Mouse (Mus musculus) ZHBTc4 (cell line): Measurements from ENCODE around the gene Psmd11.
"Not testable (repeated sequence)": the region's sequence is repeated elsewhere in the genome, so short reads cannot be mapped to it uniquely, and the experiment has no call there.

Experiments
- DNase-seq: peaks from one replicate; pipeline ENCODE4 v3.0.0-alpha.2; 2011; ENCODE audit warnings: low read depth, low spot score

Psmd11 gene

DNA sequence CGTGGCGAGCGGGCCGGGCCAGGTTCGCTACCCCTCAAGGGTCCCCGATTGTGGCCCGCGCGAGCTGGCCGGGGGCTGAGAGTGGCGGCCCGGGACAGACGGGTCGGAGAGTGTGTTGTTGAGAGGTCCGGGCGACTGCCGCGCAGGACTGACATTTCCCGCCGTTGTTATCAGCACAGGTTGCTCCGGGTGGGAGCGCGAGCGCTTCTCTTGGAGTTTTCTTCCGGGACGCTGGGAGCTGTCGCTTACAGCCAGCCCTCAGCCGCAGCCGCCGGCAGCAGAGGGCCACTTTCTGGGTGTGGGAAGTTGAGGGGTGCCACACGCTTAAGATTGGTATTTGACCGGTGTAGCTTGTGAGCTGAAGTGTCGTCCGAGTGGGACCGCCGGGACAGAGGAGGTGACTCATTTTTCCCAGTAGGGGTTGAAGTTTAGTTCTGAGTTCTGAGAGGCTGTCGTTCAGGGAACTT is 627 bp downstream of the Psmd11 start:
- peak; percentile 65 for DNase-seq

DNA sequence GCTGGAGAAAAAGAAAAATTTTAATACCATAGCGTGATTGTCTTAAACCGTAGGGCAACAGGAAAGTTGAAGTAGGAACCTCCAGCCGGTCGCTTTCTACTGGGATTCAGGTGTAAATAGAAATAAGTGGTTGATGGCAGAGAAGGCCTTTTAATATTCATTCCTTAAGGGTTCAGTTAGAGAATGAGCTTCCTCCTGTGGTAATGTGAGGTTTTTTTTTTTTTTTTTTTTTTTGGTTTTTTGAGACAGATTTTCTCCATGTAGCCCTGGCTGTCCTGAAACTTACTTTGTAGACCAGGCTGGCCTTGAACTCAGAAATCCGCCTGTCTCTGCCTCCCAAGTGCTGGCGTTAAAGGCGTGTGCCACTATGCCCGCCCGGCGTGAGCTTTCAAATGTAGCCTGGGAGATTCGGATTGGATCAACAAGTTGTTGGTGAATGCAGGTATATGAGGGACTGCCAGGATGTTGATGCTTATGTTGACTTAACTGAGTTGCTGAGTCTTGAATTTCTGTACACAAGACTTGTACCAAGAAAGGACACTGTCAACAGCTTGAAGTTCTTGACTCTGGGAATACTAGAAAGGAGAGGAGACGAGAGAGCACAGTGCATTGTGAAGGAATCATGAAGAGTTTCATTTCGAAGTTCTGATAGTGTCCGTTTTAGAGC is 1.2 kb downstream of the Psmd11 start:
- DNase-seq = peak; percentile 44

DNA sequence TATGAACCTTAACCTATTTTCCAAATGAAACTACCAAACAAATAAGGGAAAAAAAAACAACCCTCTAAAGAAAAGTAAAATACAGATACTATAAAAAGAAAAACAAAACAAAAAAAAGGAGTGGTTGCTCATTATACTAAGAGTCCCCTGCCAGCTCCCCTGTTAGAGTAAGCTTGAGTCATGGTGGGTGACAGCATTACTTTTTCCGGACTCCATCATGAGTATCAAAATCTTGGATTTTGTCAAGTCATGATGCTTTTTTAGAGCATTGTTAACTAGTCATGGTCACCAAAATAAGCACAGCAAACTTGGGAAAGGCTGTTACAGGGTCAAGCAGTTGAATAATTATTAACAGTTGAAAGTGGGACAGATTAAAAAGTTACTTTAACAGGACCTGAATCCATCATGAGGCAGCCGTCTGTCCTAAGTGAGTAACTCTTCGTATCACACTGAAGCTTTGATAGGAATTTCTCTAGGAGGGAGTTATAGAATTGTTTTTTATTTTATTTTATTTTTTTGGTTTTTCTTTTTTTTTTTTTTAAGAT is 2.0 kb downstream of the Psmd11 start:
- DNase-seq = no peak

DNA sequence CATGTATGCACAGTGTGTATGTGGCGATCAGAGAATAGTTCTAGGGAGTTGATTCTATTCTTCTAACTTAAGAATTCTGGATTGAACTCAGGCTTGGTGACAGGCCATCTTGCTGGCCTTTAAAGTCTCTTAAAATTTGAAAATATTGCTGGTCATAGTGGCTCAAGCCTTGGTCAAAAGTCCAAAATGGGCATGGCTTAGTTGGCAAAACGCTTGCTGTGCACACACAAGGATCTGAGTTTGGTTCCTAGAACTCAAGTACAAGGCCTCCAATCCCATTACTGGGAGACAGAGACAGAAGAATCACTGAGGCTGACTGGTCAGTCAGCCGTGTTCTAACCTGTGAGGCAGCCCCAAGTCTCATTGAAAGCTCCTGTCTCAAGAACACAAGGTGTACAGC is 18.5 kb downstream of the Psmd11 start:
- DNase-seq = no peak

DNA sequence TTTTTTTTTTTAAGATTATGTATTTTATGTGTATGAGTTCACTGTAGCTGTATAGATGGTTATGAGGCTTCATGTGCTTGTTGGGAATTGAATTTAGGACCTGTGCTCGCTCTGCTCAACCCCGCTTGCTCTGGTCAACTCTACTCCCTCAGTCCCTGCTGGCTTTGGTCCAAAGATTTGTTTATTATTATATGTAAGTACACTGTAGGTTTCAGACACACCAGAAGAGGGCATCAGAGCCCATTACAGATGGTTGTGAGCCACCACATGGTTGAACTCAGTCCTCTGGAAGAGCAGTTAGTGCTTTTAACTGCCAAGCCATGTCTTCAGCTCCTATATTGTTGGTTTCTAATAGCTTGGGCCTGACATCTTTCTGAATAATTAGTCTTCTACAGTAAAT is 21.4 kb downstream of the Psmd11 start:
- no peak for DNase-seq

DNA sequence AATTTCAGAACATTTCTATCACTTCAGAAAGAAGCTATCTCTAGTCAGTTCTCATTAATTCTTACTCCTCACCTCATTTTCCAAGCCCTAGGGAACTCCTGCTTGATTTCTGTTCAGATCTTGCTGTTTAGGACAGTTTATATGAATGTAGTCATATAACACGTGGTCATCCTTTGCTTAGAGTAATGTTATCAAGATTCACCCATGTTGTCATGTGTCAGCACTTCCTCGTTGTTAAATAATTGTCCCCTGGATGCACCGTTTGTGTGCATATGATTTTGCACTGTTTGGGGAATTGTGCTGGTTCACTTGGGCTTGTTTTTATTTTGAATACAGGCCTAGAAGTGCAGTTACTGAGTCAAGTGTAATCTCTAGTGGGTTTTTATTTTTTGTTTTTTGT is 23.8 kb downstream of the Psmd11 start:
- DNase-seq = no peak

DNA sequence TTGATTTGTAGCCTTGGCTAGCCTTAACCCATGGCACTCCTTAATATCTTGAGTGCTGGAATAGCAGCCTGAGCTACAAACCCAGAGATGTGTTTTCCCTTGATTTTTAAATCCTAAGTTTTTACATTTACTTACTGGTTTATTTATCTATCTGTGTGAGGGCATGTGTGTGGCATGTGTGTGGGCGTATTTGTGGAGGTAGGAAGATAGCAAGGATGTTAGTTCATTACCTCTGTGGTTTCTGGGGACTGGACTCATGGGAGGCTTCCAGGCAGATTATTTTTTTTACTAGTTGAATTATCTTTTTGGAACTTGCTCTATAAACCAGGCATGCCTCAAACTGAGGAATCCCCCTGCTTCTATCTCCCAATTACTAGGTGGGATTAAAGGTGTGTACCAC is 24.8 kb downstream of the Psmd11 start:
- no peak for DNase-seq

DNA sequence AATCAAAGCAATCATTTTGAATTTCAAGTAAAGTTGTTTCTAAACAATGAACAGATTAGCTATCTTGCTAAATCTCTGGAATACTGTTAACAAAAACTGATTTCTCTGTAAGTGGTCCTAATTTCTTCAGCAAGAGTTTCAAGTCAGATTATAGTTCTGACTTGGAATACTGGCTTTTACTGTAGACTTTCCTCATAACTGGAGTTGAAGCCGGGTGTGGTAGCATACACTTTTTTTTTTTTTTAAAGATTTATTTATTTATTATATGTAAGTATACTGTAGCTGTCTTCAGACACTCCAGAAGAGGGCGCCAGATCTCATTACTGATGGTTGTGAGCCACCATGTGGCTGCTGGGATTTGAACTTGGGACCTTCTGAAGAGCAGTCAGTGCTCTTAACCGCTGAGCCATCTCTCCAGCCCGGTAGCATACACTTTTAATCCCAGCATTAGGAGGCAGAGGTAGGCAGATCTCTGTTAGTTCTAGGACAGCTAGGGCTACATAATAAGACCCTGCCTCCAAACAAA is 35.3 kb downstream of the Psmd11 start:
- DNase-seq = not testable (repeated sequence)

DNA sequence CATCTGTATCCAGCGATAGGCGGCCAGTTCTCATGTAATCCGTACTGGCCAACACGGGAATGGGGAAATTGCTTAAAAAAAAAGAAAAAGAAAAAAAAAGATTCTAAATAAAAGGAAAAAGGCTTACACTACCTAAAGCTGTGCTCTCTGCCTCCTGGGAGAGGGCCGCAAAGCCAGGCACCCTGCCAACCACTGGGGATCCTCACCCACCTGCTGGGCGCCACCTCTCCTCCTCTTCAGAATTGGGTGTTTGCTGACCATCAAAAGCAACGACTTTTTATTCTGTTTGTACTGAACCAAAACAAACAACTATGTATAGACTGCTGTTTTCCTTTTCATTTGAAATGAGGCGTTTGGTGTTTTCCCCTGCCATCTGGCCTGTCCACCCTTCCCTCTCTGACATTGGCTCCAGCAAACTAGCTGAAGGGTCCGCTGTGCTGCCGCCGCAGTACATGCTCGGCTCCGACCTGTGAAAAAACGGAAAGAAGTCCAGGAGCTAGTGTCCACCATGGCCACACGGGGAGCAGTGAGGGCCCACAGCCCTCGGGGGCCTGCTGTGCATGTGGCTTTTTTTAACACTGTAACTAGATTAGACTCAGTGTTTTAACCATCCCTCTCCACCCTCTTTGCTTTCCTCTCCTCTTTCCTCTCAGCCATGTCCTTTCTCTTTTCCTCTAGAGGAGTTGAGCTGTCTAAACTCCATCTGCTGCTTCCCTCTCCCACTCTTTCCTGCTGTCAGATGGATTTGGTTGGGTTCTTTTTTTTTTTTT is 43.6 kb downstream of the Psmd11 start:
- no peak for DNase-seq

DNA sequence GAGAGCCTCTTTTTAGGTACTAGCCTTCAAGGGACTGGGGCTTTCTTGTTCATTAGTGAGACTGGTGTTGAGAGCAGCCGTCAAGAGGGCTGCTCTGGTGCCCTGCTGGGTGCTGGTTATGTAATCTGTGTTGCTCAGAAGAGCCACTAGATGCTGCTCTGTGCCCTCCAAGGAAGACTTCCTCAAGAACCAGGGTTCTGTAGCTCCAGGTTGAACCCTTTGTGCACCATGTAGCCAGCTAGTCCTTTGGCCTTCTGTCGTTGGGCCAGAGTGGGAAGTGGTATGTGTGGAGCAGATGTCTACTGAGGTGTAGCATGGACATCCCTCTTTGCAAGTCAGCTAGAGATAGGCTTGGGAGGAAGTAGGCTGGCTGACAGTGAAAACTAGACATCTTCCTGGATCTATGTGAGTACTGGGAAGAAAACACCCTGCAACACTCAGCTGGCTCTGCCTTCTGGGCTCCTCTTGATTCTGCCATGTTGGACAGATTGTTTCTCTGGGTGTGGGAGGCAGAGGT is 45.8 kb downstream of the Psmd11 start:
- no peak for DNase-seq

DNA sequence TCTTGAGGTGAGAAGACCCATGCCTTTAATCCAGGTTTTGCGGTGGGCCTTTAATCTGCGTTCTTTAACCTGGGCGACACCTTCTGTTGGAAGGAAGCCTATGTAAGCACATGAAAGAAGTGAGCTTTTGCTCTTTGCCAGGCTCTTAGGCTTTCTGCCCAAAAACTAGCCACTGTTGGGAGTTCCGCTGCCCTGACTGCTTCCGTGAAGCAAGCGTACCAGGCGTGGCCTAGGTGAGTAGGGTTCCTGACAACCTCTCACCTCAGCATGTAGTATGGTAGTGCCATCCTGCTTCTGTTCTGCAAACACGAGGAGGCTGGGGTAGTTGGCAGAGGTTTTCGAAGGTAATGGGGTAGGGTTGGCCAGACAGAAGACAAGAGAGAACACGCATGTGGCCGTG is 46.4 kb downstream of the Psmd11 start:
- no peak for DNase-seq

DNA sequence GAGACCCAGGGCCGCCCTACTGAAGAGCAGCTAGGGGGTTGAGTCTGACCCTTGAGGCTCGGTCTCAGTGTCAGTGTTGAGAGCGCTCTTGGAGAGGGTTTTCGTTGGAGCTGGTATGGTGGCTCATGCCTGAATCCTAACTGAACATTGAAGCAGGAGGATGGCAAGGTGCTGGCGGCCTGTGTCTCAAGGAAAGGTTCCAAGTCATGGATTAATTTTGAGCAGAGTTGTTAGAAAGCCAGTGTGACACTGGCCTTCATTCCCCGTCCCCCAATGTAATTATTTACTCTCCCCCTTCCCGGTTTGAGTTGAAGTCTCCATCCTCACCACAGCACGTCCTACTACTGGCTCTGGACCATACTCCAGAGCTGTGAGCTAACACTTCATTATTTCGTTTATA is 47.1 kb downstream of the Psmd11 start:
- DNase-seq = no peak

DNA sequence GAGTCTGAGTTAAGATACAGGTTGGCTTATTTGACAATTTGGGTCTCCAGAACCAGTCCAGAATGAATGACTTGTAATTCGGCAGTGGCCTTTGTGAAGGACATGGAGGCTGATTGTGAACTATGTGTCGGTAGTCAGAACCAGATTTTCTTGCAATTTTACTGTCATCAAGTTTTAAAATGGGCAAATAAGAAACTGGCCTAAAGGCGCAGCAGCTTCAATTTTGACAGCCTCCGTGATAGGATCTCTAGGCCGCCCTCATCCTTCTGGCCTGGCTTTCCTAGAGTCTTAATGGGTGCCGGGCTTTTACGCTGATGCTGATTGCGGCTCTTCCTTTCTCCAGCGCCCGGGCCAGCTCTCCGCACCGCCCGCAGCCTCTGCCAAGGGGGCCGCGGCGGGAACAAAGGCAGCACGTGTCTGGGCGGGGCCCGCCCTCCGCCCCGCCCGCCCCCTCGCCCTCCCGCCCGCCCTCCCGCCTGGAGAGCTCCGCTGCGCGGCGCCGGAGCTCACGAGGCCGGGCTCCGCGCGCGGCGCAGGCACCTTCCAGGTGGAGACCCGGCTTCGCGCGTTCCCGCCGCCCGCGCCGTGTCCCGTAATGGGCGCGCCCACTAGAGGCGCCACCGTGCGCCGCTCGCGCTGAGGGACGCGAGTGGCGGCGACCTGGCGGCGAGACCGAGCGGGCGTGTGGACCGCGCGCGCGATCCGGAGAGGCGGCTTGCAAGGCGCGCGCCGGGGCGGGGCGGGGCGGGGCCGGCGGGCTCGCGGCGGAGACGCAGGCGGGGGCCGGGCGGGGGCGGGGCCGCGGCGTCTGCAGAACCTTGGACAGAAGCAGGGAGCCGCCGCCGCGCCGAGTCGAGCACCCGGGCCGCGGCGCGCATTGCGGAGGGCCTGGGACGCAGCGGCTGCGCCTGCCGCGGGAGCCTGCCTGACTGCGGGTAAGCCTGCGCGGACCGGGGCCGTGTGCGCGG is 48.1 kb downstream of the Psmd11 start, which contains the start of gene Cdk5r1:
Gene Cdk5r1 (plus strand): TSS at position 802 of the 968 bp plus-strand sequence.
- peak; percentile 93 for DNase-seq

DNA sequence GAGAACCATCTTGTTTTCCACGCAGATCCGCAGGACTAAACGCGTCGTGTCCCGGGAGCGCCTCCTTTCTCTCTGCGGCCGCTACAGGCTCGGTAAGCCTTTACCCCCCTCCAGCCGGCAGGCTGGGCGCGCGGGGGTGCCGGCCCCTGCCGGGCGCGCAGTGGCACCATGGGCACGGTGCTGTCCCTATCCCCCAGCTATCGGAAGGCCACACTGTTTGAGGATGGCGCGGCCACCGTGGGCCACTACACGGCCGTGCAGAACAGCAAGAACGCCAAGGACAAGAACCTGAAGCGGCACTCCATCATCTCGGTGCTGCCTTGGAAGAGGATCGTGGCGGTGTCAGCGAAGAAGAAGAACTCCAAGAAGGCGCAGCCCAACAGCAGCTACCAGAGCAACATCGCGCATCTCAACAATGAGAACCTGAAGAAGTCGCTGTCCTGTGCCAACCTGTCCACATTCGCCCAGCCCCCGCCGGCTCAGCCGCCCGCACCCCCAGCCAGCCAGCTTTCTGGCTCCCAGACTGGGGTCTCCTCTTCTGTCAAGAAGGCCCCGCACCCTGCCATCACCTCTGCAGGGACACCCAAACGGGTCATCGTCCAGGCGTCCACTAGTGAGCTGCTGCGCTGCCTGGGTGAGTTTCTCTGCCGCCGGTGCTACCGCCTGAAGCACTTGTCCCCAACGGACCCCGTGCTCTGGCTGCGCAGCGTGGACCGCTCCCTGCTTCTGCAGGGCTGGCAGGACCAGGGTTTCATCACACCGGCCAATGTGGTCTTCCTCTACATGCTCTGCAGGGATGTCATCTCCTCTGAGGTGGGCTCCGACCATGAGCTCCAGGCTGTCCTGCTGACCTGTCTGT is 49.2 kb downstream of the Psmd11 start:
- DNase-seq = peak; percentile 46

DNA sequence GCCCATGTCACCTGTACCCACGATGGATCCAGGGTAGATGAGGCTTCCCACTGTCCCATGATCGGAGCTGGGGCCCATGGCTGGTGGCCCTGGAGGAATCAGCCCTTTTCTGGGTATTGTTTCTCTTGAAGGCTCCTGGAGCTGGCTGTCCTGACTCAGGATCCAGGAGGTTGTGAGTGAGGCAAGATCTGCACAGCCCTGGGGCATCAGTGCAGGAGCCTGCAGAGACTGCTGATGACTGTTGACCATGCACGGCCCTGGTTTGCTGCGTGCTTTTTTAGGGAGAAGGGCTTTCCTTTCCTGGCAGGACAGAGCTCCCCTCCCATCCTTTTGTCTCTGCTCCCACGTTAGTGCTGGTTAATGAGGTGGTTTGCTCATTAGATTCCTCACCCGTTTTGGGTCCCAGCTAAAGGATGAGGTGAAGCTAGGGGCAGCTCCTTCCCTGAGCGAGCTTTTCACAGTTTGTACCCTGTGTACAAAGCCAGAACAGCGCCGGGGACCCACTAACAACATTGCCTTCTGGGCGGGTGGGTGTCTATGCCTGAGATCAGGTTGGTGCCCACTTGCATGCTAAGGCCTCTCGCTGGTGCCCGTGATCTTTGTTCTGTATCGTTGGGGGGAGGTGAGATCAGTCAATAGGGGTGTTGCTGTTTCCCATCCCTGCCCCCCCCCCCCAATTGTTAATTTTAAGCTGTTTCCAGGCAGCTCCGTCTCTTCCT is 50.4 kb downstream of the Psmd11 start:
- DNase-seq = no peak

DNA sequence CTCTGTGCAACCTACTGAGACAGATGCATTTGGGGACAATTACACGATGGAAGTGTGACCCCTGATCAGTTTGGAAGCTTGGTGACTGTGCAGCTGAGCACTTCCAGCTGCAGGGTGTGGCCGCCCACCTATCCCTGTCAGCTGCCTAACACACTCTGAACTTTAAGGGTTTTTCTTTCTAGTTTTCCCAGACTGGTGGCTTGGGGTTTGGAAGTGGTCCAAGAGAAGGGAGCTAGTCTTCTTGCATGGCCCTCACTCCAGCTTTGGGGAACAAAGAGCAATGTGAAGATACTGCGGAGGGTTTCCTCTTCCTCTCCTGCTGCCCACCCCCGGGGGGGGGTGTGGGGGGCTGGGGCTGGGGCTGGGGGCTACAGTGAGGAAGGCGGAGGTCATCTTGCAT is 51.0 kb downstream of the Psmd11 start:
- no peak for DNase-seq

DNA sequence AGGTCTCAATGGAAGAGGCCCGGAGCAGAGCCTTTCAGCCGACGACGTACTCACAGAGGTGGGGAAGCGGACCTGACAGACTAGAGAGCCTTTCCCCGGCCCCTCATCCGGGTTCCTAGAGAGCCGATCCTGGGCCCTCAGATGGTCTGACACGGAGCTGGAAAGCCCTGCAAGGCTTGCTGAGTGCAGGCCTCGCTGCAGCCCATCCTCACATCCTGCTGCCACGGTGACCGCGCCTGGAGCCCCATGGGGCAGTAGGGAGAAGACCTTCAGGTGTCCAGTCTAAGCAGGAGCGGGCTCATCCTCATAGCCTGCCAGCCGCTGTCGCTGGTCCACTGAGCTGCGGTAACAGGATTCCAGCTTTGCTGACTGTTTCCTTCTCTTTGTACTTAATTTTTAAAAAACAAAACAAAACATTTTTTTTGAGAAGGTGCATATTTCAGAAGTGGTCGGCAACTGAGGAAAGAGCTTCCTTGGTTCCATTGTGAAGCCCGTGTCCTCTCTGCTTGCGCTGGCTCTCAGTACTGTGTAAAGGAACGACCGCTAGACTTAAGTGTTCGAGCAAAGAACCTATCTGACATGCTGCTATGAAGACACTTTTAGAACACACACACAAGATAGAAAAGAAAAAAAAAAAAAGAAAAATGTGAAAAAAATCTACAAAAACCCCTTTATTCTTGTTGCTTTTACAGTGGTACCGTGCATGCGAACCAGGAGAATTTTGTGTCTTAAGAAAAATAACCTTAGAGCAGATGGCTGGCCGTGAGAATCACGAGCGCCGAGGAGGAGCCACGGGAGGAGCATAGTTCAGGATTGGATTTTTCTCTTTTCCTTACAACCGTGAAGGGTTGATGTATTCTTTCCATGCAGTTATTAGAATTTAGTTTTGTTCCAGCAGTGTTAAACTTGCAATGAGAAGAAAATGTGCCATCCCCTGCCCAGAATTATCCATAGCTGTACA is 51.8 kb downstream of the Psmd11 start:
- no peak for DNase-seq

DNA sequence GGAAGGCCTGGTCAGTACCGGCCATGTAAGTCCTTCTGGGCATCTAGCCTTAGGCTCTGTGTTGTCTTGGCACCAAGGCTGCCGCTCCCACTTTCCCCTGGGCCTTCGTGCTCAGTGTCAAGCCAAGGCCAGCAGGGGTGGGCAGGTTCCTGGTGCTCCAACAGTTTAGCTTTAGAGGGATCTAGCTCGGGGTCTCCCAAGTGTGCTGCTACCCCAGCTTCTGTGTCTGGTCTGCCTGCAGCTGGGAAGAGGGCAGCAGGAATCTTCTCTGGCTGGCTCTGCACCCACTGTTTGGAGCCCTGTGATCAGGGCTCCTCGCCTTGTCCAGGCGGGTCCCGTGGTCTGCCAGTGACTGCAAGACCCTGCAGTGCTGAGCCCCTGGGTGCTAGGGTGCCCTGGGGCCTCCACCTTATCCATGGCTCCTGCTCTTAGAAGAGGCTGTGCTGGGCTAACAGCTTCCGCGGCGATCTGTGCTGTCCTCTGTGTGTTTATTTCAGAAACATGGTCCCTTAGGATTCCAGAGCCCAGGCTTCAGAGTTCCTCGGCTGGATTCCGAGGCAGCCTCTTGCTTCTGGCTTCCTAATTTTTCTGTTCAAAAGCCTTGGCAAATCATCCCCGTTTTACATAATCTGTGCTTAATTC is 53.1 kb downstream of the Psmd11 start:
- no peak for DNase-seq
